14 mouse cellular contexts compared by ENCODE assay signal in the genomic region with DNA sequence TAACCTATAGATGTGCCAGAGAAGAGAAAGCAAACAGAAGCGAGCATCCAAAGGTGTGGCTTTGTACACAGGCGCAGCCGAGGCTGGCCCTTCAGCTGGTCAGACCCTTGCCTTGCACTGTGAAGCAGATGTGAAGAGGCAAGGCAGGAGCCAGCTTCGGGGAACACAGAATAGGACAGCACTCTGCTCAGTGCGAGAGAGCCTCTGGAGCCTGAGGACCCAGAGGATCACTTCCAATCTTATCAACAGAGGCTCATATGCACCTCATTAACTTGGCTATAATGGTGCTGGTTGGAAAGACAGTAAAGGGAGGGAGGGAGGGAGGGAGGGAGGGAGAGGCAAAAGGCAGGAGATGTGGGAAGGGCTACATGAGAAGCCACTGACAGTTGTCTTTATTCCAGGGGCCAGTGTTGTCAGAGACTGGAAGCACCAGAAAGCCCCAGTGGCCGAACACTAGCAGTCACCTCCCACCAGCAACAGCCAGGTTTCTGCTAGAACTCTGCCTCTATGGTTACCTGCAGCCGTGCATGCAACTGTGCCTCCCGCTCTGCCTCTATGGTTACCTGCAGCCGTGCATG.
DNase-seq lines count a peak whose midpoint lies in the region; ATAC-seq lines count a peak whose summit lies in the region.
"Had no signal": no experiment of that assay in that cellular context is flagged by ENCODE, and none has a peak within 500 bp of the region (broad histone marks: within the 10 kb centered on the region; RNA-seq: fewer than 3 reads in every experiment).

No protein-coding gene starts in this region.

- H3K9me3 ChIP-seq in lung, embryonic 16.5 days (ENCODE audit: control insufficient read depth, low read length), result no peaks in the 10 kb centered on the region
- H3K9me3 ChIP-seq in forebrain, embryonic 12.5 days, result no peaks in the 10 kb centered on the region
- no peaks in the 10 kb centered on the region for H3K9me3 ChIP-seq in hindbrain, embryonic 14.5 days (ENCODE audit: control insufficient read depth, low read length)
- H3K9me3 ChIP-seq in neural tube, embryonic 12.5 days, result no peaks in the 10 kb centered on the region
- H3K9me3 ChIP-seq: liver, embryonic 15.5 days had no signal

- 32% methylated on average over 9 of the region's 9 CpGs for whole genome bisulfite sequencing in lung, embryonic 16.5 days
- WGBS in forebrain, embryonic 12.5 days, result 43% methylated on average over 9 of the region's 9 CpGs
- 17% methylated on average over 7 of the region's 9 CpGs for WGBS in hindbrain, embryonic 14.5 days
- WGBS in neural tube, embryonic 12.5 days, result 53% methylated on average over 9 of the region's 9 CpGs

- intact Hi-C loops in left cerebral cortex, postnatal 10 days (cut with DNase I), result no loop called here

- no peak overlapping the region for H3K4me3 ChIP-seq in lung, embryonic 16.5 days (ENCODE audit: low read length)
- H3K4me3 ChIP-seq in forebrain, embryonic 12.5 days (replicated peaks), result no peak overlapping the region
- H3K4me3 ChIP-seq in hindbrain, embryonic 14.5 days (replicated peaks; ENCODE audit: low read length), result no peak overlapping the region
- no peak overlapping the region for H3K4me3 ChIP-seq in neural tube, embryonic 12.5 days
- H3K4me3 ChIP-seq: liver, embryonic 15.5 days had no signal

- no peaks in the 10 kb centered on the region; the same call in 1 of the 2 replicates for H3K27me3 ChIP-seq in lung, embryonic 16.5 days (ENCODE audit: control insufficient read depth, insufficient read depth, low read depth, low read length)
- H3K27me3 ChIP-seq in forebrain, embryonic 12.5 days, result no peaks in the 10 kb centered on the region
- no peaks in the 10 kb centered on the region for H3K27me3 ChIP-seq in hindbrain, embryonic 14.5 days (ENCODE audit: control insufficient read depth, insufficient read depth, low read length)
- H3K27me3 ChIP-seq in neural tube, embryonic 12.5 days (replicated peaks), result no peaks in the 10 kb centered on the region
- H3K27me3 ChIP-seq: liver, embryonic 15.5 days had no signal

- peak; percentile 92 for ATAC-seq in lung, embryonic 16.5 days (ENCODE audit: low read depth)
- peak; percentile 27; the same call in 1 of the 2 replicates for ATAC-seq in forebrain, embryonic 12.5 days (ENCODE audit: low FRiP score)
- ATAC-seq in hindbrain, embryonic 14.5 days (ENCODE audit: low FRiP score), result peak; percentile 21; the same call in 1 of the 2 replicates
- peak; percentile 26; the same call in 1 of the 2 replicates for ATAC-seq in neural tube, embryonic 12.5 days (ENCODE audit: low FRiP score, low read depth)

- no peaks in the 10 kb centered on the region for H3K36me3 ChIP-seq in lung, embryonic 16.5 days (ENCODE audit: control insufficient read depth, insufficient read depth, low read length)
- H3K36me3 ChIP-seq in forebrain, embryonic 12.5 days (replicated peaks), result no peaks in the 10 kb centered on the region
- no peaks in the 10 kb centered on the region for H3K36me3 ChIP-seq in hindbrain, embryonic 14.5 days (replicated peaks; ENCODE audit: control insufficient read depth, insufficient read depth)
- H3K36me3 ChIP-seq in neural tube, embryonic 12.5 days, result no peaks in the 10 kb centered on the region
- H3K36me3 ChIP-seq: liver, embryonic 15.5 days had no signal

- H3K4me1 ChIP-seq in lung, embryonic 16.5 days (replicated peaks; ENCODE audit: control insufficient read depth, insufficient read depth, low read length), result peaks cover 12% of the 10 kb centered on the region
- H3K4me1 ChIP-seq in forebrain, embryonic 12.5 days, result peaks cover 55% of the 10 kb centered on the region
- H3K4me1 ChIP-seq in hindbrain, embryonic 14.5 days (replicated peaks; ENCODE audit: control insufficient read depth, insufficient read depth, low read length), result peaks cover 74% of the 10 kb centered on the region
- peaks cover 56% of the 10 kb centered on the region for H3K4me1 ChIP-seq in neural tube, embryonic 12.5 days

- no peak overlapping the region for H3K27ac ChIP-seq in lung, embryonic 16.5 days (ENCODE audit: low read length)
- peak overlapping the region; percentile 83 for H3K27ac ChIP-seq in forebrain, embryonic 12.5 days
- H3K27ac ChIP-seq in hindbrain, embryonic 14.5 days, result peak overlapping the region; percentile 89
- H3K27ac ChIP-seq in neural tube, embryonic 12.5 days, result peak overlapping the region; percentile 70
- H3K27ac ChIP-seq: liver, embryonic 15.5 days had no signal

- DNase-seq in lung, adult 18-20 months, result no peak
- DNase-seq in hindbrain, embryonic 14.5 days (ENCODE audit: low spot score), result no peak
- no peak for DNase-seq in left cerebral cortex, postnatal 10 days (ENCODE audit: extremely low spot score in 1 of 2, low spot score in 2 of 2)
- DNase-seq in c-Kit-positive CD71-positive TER-119-positive erythroid progenitor cells, embryonic 14.5 days (ENCODE audit: low spot score), result no peak
- DNase-seq: adrenal gland, postnatal 25 days; cerebellum, adult 8-10 months; gastrocnemius, postnatal 36 days; heart, postnatal 14 days; kidney, postnatal 10 days; right cerebral cortex, adult 18-20 months had no signal

- H3K9ac ChIP-seq in lung, embryonic 16.5 days (ENCODE audit: low read length), result no peak overlapping the region
- H3K9ac ChIP-seq in forebrain, embryonic 12.5 days, result no peak overlapping the region
- peak overlapping the region; percentile 38 for H3K9ac ChIP-seq in hindbrain, embryonic 14.5 days
- no peak overlapping the region for H3K9ac ChIP-seq in neural tube, embryonic 12.5 days
- H3K9ac ChIP-seq: liver, embryonic 15.5 days had no signal

- no peak overlapping the region for H3K4me2 ChIP-seq in lung, embryonic 16.5 days (ENCODE audit: low read depth, low read length)
- H3K4me2 ChIP-seq in forebrain, embryonic 12.5 days, result 0 out of 2 replicates have a peak overlapping the region, but pooled peaks have one; percentile 13
- H3K4me2 ChIP-seq in hindbrain, embryonic 14.5 days (replicated peaks), result peak overlapping the region; percentile 39
- H3K4me2 ChIP-seq in neural tube, embryonic 12.5 days (replicated peaks), result peak overlapping the region; percentile 41
- H3K4me2 ChIP-seq: liver, embryonic 15.5 days had no signal

Comparison
In these comparisons a context has a peak if more than half of its experiments do, and no peak if none do; other contexts are left out.
1. ATAC-seq: peak in every context shown above with its lines; median percentile 92 in lung, embryonic 16.5 days; 27 in forebrain, embryonic 12.5 days; 26 in neural tube, embryonic 12.5 days; 21 in hindbrain, embryonic 14.5 days.